Mouse (Mus musculus) kidney, adult 2 months (tissue): ENCODE data around the gene Ptpn18.

Source experiments
- CTCF ChIP-seq: fragments of 200-500 bp; conservative IDR thresholded peaks from 2 replicates; pipeline ENCODE4 v1.5.1; 2011; ENCODE audit warnings: low read depth, mild to moderate bottlenecking, control low read depth, low read length, moderate library complexity, mixed read lengths; ENCODE audit not compliant: insufficient read depth, insufficient read length
- POLR2A ChIP-seq: fragments of 200-500 bp; IDR thresholded peaks from one replicate; pipeline ENCODE4 v1.6.1; 2011; ENCODE audit warnings: low read depth, low read length, control low read depth

- TF ChIP-seq POLR2A: no peak
- no peak for TF ChIP-seq CTCF
Measured at GRCm38 (mm10) chr1:34484470-34484869, 24.9 kb downstream of the Ptpn18 start.
